Mouse (Mus musculus) E14TG2a.4 (cell line): ENCODE data around the gene Aff3.

Experiments
- H3K27me3 ChIP-seq: 2 replicates; pipeline ENCODE4 v1.6.1; 2014; ENCODE audit warnings: low read length, control low read depth; ENCODE audit not compliant: insufficient read depth
- H3K36me3 ChIP-seq: 2 replicates; pipeline ENCODE4 v1.6.1; 2014; ENCODE audit warnings: low read length, control low read depth; ENCODE audit not compliant: insufficient read depth
- H3K4me1 ChIP-seq: replicated peaks from 2 replicates; pipeline ENCODE4 v1.6.1; 2014; ENCODE audit warnings: low read depth, low read length, control low read depth
- H3K4me3 ChIP-seq: replicated peaks from 2 replicates; pipeline ENCODE4 v1.5.1; 2014; ENCODE audit warnings: mild to moderate bottlenecking, low read length
- H3K9me3 ChIP-seq: 2 replicates; pipeline ENCODE4 v1.6.1; 2014; ENCODE audit warnings: low read length, control low read depth
- CTCF ChIP-seq: conservative IDR thresholded peaks from 2 replicates; pipeline ENCODE4 v1.5.1; 2014; ENCODE audit warnings: low read length
- NANOG ChIP-seq: IDR thresholded peaks from 2 replicates; pipeline ENCODE4 v1.6.1; 2014; ENCODE audit warnings: borderline replicate concordance, low read length, mixed read lengths
- POU5F1 ChIP-seq: IDR thresholded peaks from 2 replicates; pipeline ENCODE4 v1.6.1; 2014; ENCODE audit warnings: low read length, borderline replicate concordance

The Aff3 gene

DNA sequence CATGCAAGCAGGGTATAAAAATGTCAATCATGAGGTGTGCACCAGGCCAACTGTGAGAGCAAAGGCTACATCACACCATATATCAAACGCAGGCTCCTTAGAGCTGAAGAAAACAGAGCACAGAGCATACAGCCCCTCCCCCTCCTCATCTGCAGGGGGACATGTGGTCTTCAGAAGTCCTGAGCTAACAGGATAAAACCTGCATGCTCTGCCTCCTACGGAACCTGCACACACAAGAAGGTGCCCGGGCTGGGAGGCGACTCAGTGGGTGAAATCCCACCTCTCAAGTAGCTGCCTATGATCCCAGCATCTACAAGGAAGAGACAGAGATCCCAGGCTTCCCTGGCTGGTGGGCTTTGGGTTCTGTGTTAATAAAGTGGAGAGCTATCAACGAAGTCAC is 70.0 kb downstream of the Aff3 start:
- H3K9me3 ChIP-seq: no peaks in the 10 kb centered on the region
- H3K36me3 ChIP-seq: no peaks in the 10 kb centered on the region
- no peaks in the 10 kb centered on the region for H3K4me1 ChIP-seq
- TF ChIP-seq CTCF (no peak), POU5F1 (no peak), NANOG (no peak)
- H3K27me3 ChIP-seq: no peaks in the 10 kb centered on the region
- no peak overlapping the region for H3K4me3 ChIP-seq

GRCm38 (mm10) chr1:38591194-38591593 is 73.6 kb downstream of the Aff3 start:
- H3K36me3 ChIP-seq: no peaks in the 10 kb centered on the region
- no peak for TF ChIP-seq POU5F1
- TF ChIP-seq CTCF: no peak
- no peak for TF ChIP-seq NANOG
- H3K27me3 ChIP-seq: no peaks in the 10 kb centered on the region
- no peak overlapping the region for H3K4me3 ChIP-seq
- H3K4me1 ChIP-seq: no peaks in the 10 kb centered on the region
- H3K9me3 ChIP-seq: no peaks in the 10 kb centered on the region

DNA sequence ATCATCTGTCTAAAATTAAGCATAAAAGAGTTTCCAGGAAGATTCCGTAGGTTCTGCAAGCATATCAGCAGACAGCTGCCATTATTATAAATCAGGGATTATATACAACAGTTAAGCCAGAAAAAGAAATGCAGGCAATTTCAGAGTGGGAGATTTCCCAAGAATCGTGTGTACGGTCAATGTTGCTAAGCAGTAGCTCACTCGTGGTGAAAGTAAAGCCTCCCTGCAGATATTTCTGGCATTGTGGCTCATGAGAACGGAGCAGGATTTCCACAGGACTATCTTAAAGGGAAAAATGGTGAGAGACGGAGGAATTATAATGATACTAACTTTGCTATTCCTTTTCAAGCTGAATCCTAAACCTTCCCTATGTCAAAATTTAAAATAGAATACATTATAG is 76.0 kb downstream of the Aff3 start:
- Histone ChIP-seq H3K4me1 (peaks cover 6% of the 10 kb centered on the region; the same call in 1 of the 2 replicates), H3K27me3 (no peaks in the 10 kb centered on the region), H3K9me3 (no peaks in the 10 kb centered on the region), H3K36me3 (no peaks in the 10 kb centered on the region), H3K4me3 (no peak overlapping the region)
- no peak for TF ChIP-seq CTCF
- no peak for TF ChIP-seq POU5F1
- no peak for TF ChIP-seq NANOG

DNA sequence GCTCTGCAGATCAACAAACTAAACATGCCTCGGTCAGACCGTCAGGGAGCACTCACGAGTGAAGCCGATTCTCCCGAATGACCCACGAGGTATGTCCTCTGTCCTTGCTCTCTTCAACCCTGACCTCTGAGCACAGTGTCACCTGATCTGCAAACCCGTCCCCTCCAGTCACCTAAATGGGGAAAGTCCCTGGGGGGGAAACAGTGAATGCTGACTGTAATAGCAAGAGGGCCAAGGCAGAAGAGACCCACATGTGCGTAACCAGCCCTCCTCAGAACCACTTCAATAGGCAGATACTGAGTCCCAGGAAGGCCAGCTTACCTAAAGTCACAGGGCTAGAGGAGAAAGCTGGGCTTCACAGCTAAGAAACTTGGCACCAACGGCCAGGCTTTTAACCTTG is 82.4 kb downstream of the Aff3 start:
- H3K4me3 ChIP-seq: no peak overlapping the region
- peaks cover 6% of the 10 kb centered on the region; the same call in 1 of the 2 replicates for H3K4me1 ChIP-seq
- no peaks in the 10 kb centered on the region for H3K27me3 ChIP-seq
- H3K36me3 ChIP-seq: no peaks in the 10 kb centered on the region
- no peaks in the 10 kb centered on the region for H3K9me3 ChIP-seq
- no peak for TF ChIP-seq CTCF
- TF ChIP-seq NANOG: no peak
- TF ChIP-seq POU5F1: no peak

DNA sequence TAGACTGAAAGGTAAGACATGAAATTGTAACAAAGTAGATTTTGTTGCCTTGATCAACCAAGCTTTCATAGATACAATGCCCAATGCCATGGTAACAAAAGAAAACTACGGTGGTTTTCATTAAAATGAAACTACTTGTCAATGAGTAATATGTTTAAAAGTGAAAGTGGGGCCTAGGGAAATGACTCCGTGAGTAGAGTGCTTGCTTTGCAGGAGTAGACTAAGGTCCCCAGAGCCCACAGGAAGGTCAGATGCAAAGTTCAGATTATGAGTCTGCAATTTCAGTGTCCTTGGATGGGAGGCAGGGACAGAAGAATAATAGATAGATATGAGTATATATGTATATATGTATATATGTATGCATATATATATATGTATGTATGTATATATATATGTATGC is 84.2 kb downstream of the Aff3 start:
- no peaks in the 10 kb centered on the region for H3K27me3 ChIP-seq
- H3K4me1 ChIP-seq: peaks cover 2% of the 10 kb centered on the region; the same call in 1 of the 2 replicates
- 0 out of 2 replicates have a peak, but pooled peaks cover 6% of the 10 kb centered on the region for H3K9me3 ChIP-seq
- TF ChIP-seq NANOG (no peak), CTCF (no peak), POU5F1 (no peak)
- H3K4me3 ChIP-seq: no peak overlapping the region
- H3K36me3 ChIP-seq: no peaks in the 10 kb centered on the region

GRCm38 (mm10) chr1:38578339-38578738 is 86.4 kb downstream of the Aff3 start:
- H3K27me3 ChIP-seq: no peaks in the 10 kb centered on the region
- TF ChIP-seq NANOG (no peak), CTCF (no peak), POU5F1 (no peak)
- H3K4me3 ChIP-seq: no peak overlapping the region
- no peaks in the 10 kb centered on the region; the same call in 1 of the 2 replicates for H3K4me1 ChIP-seq
- H3K36me3 ChIP-seq: no peaks in the 10 kb centered on the region
- peaks cover 24% of the 10 kb centered on the region for H3K9me3 ChIP-seq

GRCm38 (mm10) chr1:38567791-38568190 is 97.0 kb downstream of the Aff3 start:
- Histone ChIP-seq H3K4me1 (peaks cover under 1% of the 10 kb centered on the region), H3K27me3 (no peaks in the 10 kb centered on the region), H3K36me3 (no peaks in the 10 kb centered on the region), H3K9me3 (no peaks in the 10 kb centered on the region), H3K4me3 (no peak overlapping the region)
- TF ChIP-seq POU5F1 (no peak), CTCF (no peak), NANOG (no peak)

- H3K27me3 ChIP-seq: no peaks in the 10 kb centered on the region
- no peaks in the 10 kb centered on the region for H3K36me3 ChIP-seq
- TF ChIP-seq CTCF: no peak
- no peak for TF ChIP-seq POU5F1
- no peak for TF ChIP-seq NANOG
- peaks cover 6% of the 10 kb centered on the region for H3K4me1 ChIP-seq
- no peak overlapping the region for H3K4me3 ChIP-seq
- no peaks in the 10 kb centered on the region for H3K9me3 ChIP-seq
Observed at GRCm38 (mm10) chr1:38566101-38566678, 98.6 kb downstream of the Aff3 start.

GRCm38 (mm10) chr1:38565295-38565777 is 99.4 kb downstream of the Aff3 start:
- no peaks in the 10 kb centered on the region for H3K36me3 ChIP-seq

More at GRCm38 (mm10) chr1:38565295-38565777, 99.4 kb downstream of the Aff3 start:
- Histone ChIP-seq H3K4me3 (no peak overlapping the region), H3K4me1 (peaks cover 6% of the 10 kb centered on the region), H3K27me3 (no peaks in the 10 kb centered on the region), H3K9me3 (no peaks in the 10 kb centered on the region)
- TF ChIP-seq NANOG (no peak), POU5F1 (no peak), CTCF (no peak)
